8 mouse cellular contexts compared by ENCODE assay signal in the genomic region with DNA sequence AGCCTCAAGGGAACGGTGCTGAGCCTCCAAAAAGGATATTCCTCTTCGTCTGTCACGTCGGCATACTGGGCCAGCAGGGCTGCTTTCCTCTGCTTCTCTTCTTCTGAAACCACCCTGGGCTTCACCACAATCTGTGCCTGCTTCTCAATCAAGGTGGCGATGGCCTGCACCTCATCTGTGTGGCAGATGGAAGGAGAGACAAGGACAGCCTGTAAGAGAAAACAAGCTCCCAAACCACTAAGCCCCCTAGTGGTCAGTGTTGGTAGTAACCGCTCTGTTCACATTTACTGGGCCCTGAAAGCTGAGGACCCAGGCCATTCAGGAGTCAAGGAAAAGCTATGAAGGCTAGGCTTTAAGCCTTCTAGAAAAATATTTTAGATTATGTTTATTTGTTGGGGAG. TPM values are rescaled to one million over a fixed set of nuclear protein-coding genes. Genes with fewer than 3 reads are reported as not detected.
A peak's percentile ranks its signal among the peaks of the same experiment; 100 is the strongest.
DNase-seq lines count a peak whose midpoint lies in the region; ATAC-seq and TF ChIP-seq lines count a peak whose summit lies in the region.

No protein-coding gene starts in this region.

- WGBS in heart, adult 2 months = 70% methylated on average over 6 of the region's 6 CpGs

- H3K9ac ChIP-seq in heart, adult 2 months (ENCODE audit: low read depth, low read length) = no peak overlapping the region

- no peak for TF ChIP-seq POLR2A in heart, adult 2 months (IDR thresholded peaks at IDR 0.05; ENCODE audit: insufficient read depth, low read depth, low read length)

- no peaks in the 10 kb centered on the region for H3K27me3 ChIP-seq in heart, adult 2 months (ENCODE audit: control insufficient read depth, insufficient read depth, low read length)

- H3K79me2 ChIP-seq in heart, adult 2 months (replicated peaks; ENCODE audit: control insufficient read depth, insufficient read depth, low read length) = no peaks in the 10 kb centered on the region

- peak; percentile 90 for TF ChIP-seq CTCF in heart, adult 2 months (IDR thresholded peaks at IDR 0.05)

- peak; percentile 83 for ATAC-seq in megakaryocyte, adult 5-6 weeks (ENCODE audit: poor library complexity, severe bottlenecking)

- peak; percentile 33 to 52 for DNase-seq in heart, adult 2 months
- DNase-seq in heart, postnatal 25 days (ENCODE audit: low spot score) = no peak
- peak; percentile 57 for DNase-seq in WW6 (ENCODE audit: low read depth, low spot score)
- DNase-seq in cerebellum, postnatal 14 days = peak; percentile 89 to 92
- DNase-seq in gastrocnemius, postnatal 10 days = peak; percentile 75
- DNase-seq in layer of hippocampus, postnatal 10 days (ENCODE audit: low spot score in 2 of 2) = peak; percentile 76 to 77
- peak; percentile 20 to 25 for DNase-seq in spleen, postnatal 36 days (ENCODE audit: low spot score in 2 of 2)

- H3K27ac ChIP-seq in heart, adult 2 months = no peak overlapping the region

- TF ChIP-seq EP300 in heart, adult 2 months (IDR thresholded peaks at IDR 0.05; ENCODE audit: insufficient read depth, low read depth, low read length) = no peak

- H3K36me3 ChIP-seq in heart, adult 2 months (ENCODE audit: control insufficient read depth, insufficient read depth, low read length) = no peaks in the 10 kb centered on the region

- no peaks in the 10 kb centered on the region for H3K4me1 ChIP-seq in heart, adult 2 months (ENCODE audit: control insufficient read depth, insufficient read depth, low read length)

- H3K4me3 ChIP-seq in heart, adult 2 months = no peak overlapping the region

- intact Hi-C loops in heart, adult 2 months (cut with DNase I) = no loop called here
- intact Hi-C loops in heart, postnatal 25 days (cut with DNase I) = no loop called here

RNA-seq across cellular contexts. Expression of a gene that starts 7.4 kb away (rescaled TPM):
- 10 to 100 TPM; 21.0 to 22.8 TPM for total RNA-seq in heart, adult 2 months (2021)
- polyA plus RNA-seq in heart, adult 2 months (2012; rRNA removed) = 6.8 and 12.2 TPM in 2 replicates
- 10 to 100 TPM; 21.2 to 22.8 TPM for total RNA-seq in heart, postnatal 25 days (2021)
- 10 to 100 TPM; 81.8 to 88.6 TPM for total RNA-seq in gastrocnemius, postnatal 10 days (2021)
- 10 to 100 TPM; 28.3 to 36.1 TPM for total RNA-seq in layer of hippocampus, postnatal 10 days (2021)
- 17.1 and 18.1 TPM in 2 replicates for total RNA-seq in megakaryocyte, adult 5-6 weeks (2015)
- 27.2 and 30.2 TPM in 2 replicates for total RNA-seq in megakaryocyte, adult 5-6 weeks (2017)

RNA-seq across cellular contexts. Expression of a gene that starts 26.6 kb away (rescaled TPM):
- not detected for total RNA-seq in heart, adult 2 months (2021)
- polyA plus RNA-seq in heart, adult 2 months (2012; rRNA removed) = 0.09 TPM in 1 of 2 replicates, not detected in the other
- not detected for total RNA-seq in heart, postnatal 25 days (2021)
- not detected for total RNA-seq in gastrocnemius, postnatal 10 days (2021)
- not detected for total RNA-seq in layer of hippocampus, postnatal 10 days (2021)
- total RNA-seq in megakaryocyte, adult 5-6 weeks (2015) = not detected in 2 replicates
- not detected in 2 replicates for total RNA-seq in megakaryocyte, adult 5-6 weeks (2017)
